Mouse (Mus musculus) G1E (cell line): ENCODE data around the gene Pnma5.

ENCODE experiments used
- CTCF ChIP-seq: IDR thresholded peaks from 2 replicates; pipeline ENCODE4 v1.5.1; 2012; ENCODE audit warnings: low read depth, low read length, inconsistent platforms, mixed read lengths
- GATA1 ChIP-seq: IDR thresholded peaks from 2 replicates; pipeline ENCODE4 v1.6.1; 2012; ENCODE audit warnings: borderline replicate concordance, low read length, inconsistent platforms, mixed read lengths

DNA sequence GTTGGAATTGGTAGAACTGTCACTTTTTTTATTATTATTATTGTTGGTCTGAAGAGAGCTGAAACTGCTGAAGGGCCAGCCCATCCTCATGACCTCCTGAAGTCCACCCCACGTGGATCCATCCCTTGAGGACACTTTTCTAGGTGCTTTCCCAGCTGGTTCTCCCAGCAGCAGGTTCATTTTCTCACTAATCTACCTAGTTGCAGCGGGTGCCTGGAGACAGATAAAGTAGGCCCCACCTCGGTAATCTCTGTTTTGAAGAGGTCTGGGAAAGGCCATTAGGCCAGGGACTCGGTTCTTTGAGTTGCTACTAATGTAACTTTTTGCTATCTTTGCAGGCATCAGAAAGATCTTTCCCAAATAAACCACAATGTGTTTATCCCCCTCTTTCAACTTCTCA, 31.2 kb downstream of the Pnma5 start:
- TF ChIP-seq CTCF (no peak), GATA1 (no peak)
